Mouse (Mus musculus) inflammation-experienced regulatory T-cells (primary cell): Measurements from ENCODE around the gene Cdx4. TPM values are rescaled to one million over a fixed set of nuclear protein-coding genes. Genes with fewer than 3 reads are reported as not detected.

ENCODE experiments used
- polyA plus RNA-seq, 2 experiments: library from polyadenylated mRNA; unstranded; fragments of 100-300 nt; shearing (Covaris generic); gene quantifications; one replicate each; pipeline ENCODE4 v1.2.1; 2017

Cdx4 gene
- not detected for polyA plus RNA-seq

DNA sequence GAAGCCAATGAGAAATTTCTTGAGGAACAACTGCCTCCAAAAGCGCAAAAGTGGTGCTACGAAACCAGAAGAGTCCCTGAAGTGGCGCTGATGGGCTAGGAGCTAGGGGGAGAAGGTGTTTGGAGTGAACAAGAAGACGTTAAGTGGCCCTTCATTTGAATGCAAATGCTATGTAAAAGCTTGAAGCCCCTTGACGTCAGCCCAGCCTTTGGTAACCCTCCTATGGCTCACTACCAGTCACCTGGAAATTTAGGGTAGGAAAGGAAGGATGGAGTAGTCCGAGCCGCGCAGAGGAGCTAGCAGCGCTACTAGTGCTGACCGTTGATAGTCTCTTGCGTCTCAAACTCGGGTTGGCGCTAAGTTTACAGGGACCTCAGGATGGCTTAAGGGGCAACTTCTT lies at the start of gene Cdx4:
TSS of gene Cdx4 (plus strand) at position 253 of the 400 bp plus-strand sequence.

GRCm38 (mm10) chrX:103356287-103356686 lies 35.1 kb downstream of the Cdx4 start, which contains the start of gene Chic1:
Gene Chic1 (plus strand): TSS chrX:103356476.

Other genes starting within 250 kb of the Cdx4 start
- under 1 TPM in 1 of 2 experiments, not detected in 1; 0.08 TPM for gene Nap1l2, start 134.8 kb upstream of the Cdx4 start, polyA plus RNA-seq
- gene Chic1, start 35.1 kb downstream of the Cdx4 start, polyA plus RNA-seq = 1 to 10 TPM; 3.4 to 4.3 TPM
- under 1 TPM in 1 of 2 experiments, not detected in 1; 0.86 TPM for gene Tsx, start 93.1 kb downstream of the Cdx4 start, polyA plus RNA-seq
- not detected for gene Gm26992, start 100.6 kb downstream of the Cdx4 start, polyA plus RNA-seq